Mouse (Mus musculus) ovary, postnatal 36 days (tissue): ENCODE results near the gene Gm10322.

Experiments used
- DNase-seq: peaks from one replicate; pipeline ENCODE4 v3.0.0; 2022; ENCODE audit warnings: low spot score, mixed read lengths

The Gm10322 gene

DNA sequence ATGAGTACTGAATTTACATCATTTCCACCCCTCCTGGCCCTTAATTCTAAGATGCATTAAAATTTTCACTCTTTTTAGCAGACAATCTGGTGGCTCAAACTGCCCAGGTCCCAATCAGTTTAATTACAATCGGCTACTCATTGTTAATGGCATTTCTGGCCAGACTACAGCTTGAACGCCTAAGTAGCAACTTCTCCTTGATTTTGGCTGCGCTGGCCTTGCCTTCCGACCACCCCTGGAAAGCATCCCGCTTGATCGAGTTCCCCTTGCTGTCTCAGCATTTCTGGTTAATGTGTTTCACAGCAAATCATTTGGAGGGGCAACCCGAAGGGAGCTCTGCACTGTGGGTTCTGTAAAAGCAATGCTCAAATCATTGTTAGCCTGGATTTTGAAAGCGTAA, 13.8 kb upstream of the Gm10322 start:
- no peak for DNase-seq

DNA sequence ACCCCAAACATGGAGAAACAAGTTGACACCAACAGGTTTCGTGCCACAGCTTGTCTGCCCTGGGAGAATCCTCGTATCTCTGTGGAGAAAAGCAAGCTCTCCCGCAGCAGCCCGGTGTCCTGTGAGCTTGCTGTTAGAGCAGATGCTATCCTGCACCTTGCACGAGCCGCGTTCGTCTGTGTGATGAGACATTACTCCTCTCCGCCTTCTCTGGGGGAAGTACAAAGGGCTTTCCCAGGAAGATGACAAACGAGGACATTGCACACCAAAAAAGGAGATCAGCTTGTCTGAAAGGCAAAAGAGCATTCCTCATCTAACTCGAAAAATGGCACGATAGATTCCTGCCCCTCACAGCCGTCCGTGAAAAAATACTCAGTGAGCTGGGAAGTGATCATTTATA, 13.0 kb upstream of the Gm10322 start:
- no peak for DNase-seq

- no peak for DNase-seq
Measured at GRCm38 (mm10) chr10:59603843-59604242, 12.0 kb upstream of the Gm10322 start.

- DNase-seq = no peak
Measured at GRCm38 (mm10) chr10:59604879-59605464, 10.9 kb upstream of the Gm10322 start.

GRCm38 (mm10) chr10:59613276-59613675, 2.6 kb upstream of the Gm10322 start:
- DNase-seq = no peak

- no peak for DNase-seq
Measured at GRCm38 (mm10) chr10:59614141-59614540, 1.7 kb upstream of the Gm10322 start.

DNA sequence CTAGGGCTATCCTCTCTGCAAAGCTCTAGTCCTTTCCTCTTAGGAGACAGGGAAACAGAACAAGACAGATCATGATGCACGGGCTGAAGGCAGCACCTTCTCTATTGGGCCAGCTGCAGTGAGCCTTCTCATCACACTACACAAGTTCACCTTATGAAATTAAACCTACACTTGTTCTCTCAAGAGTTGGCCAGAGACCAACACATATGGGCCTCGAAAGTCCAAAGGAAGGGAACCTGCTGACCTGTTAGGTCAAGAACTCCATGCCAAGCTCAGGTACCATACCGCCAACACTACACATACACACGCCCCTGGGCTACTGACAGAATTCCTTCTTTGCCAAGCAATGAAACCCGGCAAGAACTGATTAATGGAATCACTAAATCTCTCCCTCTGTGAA, 452 bp upstream of the Gm10322 start:
- no peak for DNase-seq

- DNase-seq = peak; percentile 96
Measured at GRCm38 (mm10) chr10:59616522-59616921, 659 bp downstream of the Gm10322 start, which contains the start of gene Mcu. Mcu (minus strand) TSS chr10:59616692.

GRCm38 (mm10) chr10:59617776-59618175, 1.9 kb downstream of the Gm10322 start:
- DNase-seq = no peak

DNA sequence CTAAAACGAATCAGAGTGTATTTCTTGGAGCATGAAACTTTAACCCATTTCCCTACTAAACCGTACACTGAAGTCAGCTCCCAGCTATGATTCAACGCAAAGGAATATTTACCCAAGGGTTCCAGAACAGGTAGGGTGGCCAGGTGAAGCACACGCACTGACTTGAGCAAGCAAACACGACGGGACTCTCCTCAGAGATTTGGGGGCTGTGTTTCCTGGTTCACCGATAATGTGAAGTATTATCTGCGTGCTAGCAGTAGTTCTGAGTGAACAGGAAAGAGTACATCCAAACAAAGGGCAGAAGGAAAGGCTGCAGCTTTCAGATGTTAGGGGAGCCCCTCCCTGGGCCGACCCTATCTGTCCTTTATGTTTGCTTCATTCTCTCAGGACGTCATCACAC, 5.5 kb downstream of the Gm10322 start:
- DNase-seq = no peak

DNA sequence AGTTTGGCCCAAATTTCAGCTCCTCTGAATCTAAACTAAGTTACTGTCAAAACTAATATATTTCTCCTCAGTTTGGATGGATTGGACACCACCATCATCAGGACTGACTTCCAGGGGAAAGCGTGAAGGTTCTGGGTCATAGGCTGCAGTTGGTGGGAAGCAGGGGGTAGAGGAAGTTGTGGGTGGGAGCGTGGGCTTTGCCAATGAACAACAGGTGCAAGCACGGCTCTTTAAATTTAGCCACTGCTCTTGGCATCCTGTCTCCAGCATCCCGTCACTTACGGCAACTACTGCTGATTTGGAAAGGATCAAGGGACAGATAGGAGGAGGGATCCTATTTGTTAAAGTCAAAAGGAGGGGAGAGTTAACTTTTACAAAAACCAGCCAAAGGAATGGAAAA, 7.6 kb downstream of the Gm10322 start:
- no peak for DNase-seq

DNA sequence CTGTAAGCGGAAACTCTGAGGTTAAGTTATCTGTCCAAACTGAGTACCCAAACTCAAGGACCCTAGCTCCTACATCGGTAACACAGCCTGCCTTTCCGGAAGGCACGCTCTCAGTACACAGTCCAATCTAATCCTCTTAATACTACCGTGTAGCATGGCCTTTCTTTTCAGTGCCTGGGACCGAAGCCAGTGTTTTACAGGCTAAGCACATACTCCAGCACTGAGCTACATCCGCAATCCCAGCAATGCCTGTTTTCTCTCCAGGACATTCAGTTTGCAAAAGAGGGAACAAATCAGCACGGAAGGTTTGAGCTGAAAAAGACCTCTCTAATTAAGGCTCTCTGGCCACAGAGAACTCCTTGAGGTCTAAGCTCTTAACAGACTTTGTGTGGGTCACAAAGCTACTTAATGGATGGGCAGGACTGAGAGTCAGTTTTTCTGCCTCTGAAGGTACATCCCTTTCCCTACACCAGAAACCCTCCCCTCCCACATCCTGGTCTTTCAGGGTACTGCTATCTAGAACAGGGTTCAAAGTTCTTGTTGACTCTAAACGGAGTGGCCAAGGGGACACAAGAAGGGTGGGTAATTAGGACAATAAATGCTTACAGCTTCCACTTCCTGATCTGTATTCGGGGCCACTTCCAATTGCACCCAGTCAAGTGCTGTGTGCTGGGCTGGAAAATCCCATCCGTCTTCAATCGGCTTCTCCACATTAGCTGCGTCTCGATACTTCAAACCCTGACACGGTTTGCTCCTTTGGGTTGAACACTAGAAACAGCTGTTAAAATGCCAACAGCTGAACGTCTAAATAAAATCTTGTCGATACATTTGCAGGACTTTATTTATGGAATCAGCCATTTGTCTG, 13.0 kb downstream of the Gm10322 start:
- DNase-seq = no peak

GRCm38 (mm10) chr10:59629506-59629782, 13.6 kb downstream of the Gm10322 start:
- no peak for DNase-seq

DNA sequence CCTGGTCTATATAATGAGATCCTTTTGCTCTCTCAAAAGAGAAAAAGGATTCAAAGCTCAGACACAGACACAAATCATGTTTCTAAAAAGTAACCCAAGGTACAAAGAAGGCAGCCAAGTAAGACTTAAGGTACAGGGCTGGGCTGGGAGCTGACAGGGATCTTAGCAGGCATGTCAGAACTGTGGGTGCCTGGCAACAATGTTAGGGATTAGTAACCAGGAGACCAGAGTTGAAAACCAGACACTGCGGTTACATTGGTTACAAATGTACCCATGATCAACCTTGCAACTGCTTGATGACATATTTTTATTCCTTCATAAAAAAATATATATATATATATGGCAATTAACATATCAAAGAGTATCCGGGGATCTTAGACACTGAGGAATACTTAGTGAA, 20.2 kb downstream of the Gm10322 start:
- DNase-seq = no peak

- no peak for DNase-seq
Measured at GRCm38 (mm10) chr10:59636751-59637533, 21.1 kb downstream of the Gm10322 start.

- no peak for DNase-seq
Measured at GRCm38 (mm10) chr10:59637596-59638124, 21.8 kb downstream of the Gm10322 start.

DNA sequence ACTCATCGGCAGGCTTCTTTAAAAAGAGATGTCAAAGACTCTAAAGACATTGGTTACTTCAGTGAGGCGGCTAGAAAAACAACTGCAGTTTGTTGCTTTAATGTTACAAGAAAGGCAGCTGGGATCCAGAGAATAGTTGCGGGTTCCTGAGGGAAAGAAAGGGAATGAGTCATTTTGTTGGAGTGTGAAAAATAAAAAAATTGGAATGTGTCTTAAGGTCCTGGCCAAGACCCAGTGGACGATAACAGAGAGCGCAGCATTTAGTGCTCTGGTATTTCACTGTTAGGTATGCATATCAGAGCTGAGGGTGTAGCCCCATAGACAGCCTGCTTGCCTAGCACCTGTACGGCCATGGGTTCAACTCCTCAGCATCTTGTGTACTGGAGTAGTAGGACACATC, 22.7 kb downstream of the Gm10322 start:
- no peak for DNase-seq

GRCm38 (mm10) chr10:59642659-59643377, 27.0 kb downstream of the Gm10322 start:
- DNase-seq = no peak

DNA sequence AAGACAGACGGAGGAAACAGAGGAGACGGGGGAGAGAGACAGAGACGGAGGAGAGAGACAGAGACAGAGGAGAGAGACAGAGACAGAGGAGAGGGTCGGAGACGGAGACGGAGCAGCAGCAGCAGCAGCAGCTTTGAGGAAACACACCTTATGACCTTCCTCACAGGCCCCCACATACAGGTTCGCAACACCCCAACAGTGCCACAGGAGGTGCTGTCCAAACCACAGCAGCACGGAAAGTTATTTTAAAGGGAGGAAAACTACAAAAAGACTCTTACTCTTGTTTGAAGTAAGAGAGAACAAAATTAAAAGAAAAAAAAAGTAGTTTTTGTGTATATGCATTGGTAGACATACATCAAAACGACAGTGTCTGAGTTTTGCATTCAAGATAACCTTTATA, 27.8 kb downstream of the Gm10322 start:
- no peak for DNase-seq

- no peak for DNase-seq
Measured at GRCm38 (mm10) chr10:59644710-59645109, 28.8 kb downstream of the Gm10322 start.

DNA sequence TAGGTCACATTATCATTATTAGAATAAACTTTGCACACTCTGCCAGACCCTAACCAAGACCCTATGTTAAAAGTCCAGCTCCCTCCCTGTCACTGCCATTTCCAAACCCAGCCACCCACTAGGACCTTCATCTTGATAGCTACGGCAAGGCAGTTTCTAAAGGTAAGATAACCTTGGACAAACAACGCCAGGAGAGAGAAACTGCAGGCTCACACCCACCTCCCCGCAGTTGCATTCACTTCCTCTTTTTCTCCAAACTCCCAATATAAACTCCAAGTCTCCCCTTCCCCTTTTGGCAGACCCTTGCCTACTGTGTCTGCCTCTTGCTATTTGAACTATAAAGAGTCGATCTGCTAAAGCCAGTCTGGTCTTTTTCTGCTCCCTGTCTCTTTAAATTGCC, 29.3 kb downstream of the Gm10322 start:
- DNase-seq = no peak

GRCm38 (mm10) chr10:59646821-59647378, 31.0 kb downstream of the Gm10322 start:
- no peak for DNase-seq
